Mouse (Mus musculus): ENCODE data around the gene Armc12. TPM values are rescaled to one million over a fixed set of nuclear protein-coding genes. Genes with fewer than 3 reads are reported as not detected.

Armc12 gene
- polyA plus RNA-seq (2014; fragmentation: Illumina TruSeq; extraction: RNeasy Lipid Tissue Mini Kit (QIAGEN cat#74804); ENCODE audit: low read depth, low replicate concordance) = 79.2 TPM

DNA sequence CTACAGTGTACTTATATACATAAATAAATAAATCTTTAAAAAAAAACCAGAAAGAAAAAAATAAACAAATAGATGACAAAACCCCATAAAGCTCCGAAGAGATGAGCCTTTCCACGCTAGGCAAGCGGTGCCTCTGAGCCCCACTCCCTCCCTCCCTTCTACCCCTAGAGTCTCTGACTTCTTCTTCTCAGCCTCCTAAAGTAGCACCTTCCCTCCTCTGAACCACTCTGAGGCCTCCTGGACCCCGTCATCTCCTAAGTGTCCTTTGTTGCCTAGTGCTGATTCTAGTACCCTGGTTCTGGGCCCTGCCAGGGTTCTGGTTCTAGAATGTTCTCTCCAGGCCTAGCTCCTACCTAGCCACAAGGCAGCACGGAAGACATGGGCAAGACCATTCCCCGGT is at the start of gene Armc12:
Gene Armc12, plus strand, starts transcription at position 301 of the 400 bp plus-strand sequence.

DNA sequence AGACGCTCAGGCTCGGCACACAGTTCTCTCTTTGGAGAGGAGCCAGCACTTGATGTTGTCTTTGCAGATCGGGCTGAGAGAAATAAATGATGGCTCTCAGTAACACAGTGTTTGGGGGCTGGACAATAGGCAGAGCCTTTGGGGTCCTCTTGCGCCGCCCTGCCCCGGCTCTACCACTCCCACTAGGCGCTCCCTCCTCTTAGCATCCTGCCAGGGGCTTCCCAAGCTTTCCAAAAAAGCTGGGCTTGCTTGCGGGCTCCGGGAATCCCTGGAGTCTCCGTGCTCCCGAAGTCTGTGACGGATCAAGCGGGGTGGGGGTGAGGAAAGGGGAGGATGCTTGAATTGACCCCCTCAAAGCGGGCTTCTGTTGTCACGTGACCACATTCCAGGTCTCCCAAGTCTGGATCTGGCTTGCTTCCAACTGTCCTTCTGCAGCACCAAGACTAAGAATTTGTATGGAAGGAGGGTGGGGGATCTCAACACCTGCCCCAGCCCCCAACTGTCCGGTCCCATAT is 13.1 kb upstream of the Armc12 start, which contains the start of gene Fkbp5:
Gene Fkbp5, minus strand, starts transcription at position 87 of the 515 bp plus-strand sequence.

DNA sequence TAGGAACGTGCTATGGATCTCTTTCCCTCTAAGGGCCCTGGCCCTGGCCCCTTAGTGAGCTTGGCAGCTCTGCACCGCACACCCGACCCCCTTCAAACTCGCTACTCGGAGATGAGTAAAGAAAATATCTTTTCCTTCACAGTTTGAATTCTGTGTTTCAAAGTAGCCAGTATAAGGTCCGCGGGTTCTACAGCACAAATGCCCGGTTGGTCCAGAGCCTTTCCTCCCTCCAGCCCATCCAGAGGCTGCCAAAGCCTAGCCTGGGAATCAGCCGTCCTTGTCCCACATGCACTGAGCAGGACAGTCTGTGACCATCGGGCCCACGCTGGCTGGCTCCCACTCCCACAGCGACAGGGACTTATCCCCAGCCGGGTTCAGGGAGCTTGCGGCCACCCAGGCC is 18.5 kb downstream of the Armc12 start, which contains the start of gene Clpsl2:
Gene Clpsl2, plus strand, starts transcription at position 301 of the 400 bp plus-strand sequence.

DNA sequence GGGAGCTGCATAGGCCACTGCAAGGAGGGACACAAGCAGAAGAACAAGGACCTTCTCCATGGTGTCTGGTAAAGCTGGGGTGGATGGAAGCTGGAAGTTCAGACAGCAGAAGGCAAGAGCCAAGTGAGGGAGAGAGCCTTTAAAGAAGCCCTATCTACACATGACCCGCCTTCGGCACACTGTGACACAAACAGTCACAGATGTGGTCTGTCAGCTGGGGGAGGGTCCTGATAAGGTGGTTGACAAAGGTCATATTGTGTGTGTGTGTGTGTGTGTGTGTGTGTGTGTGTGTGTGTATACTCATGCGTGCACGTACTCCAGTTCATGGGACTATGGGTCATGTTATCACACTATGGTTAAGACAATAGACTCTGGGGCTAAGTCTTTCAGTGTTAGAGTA is 30.0 kb downstream of the Armc12 start, which contains the start of gene Clps:
Gene Clps, minus strand, starts transcription at position 169 of the 400 bp plus-strand sequence.

DNA sequence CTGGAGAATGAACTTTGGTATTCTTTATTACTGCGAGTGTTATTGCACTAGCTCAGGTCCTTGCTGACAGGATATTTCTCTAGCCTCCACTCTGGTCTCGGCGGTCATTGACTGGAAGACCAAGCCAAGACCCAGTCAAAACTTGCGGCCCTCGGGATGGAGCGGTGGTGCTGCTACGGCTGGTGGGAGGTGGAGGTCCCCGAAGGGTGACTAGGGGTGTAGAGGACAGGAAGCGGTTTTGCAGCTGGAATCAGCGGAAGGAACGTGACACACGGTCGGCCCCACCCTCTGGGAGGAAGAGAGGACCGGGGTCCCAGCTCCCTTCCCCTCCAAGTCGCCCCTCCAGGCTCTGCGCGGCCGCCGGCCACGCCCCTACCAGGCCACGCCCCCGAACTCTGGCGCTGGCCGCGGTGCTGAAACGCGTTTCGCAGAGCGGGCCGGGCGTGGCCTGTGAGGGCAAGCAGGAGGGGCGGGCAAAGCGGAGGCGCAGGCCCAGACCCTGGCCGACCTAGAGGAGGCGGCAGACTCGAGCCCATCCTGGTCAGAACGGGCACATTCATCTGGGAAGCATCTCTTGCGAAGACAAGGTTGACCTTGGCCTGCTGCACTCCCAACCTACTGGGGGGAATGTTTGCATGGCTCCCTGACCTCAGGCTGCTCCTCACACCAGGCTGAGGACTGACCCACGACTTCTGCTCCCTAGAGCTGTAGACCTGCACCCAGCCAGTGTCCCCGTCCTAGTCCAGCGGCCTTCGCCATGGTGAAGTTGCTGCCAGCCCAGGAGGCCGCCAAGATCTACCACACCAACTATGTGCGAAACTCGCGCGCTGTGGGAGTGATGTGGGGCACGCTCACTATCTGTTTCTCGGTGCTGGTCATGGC is 44.9 kb downstream of the Armc12 start, which contains the start of gene Lhfpl5:
Gene Lhfpl5, plus strand, starts transcription at position 398 of the 882 bp plus-strand sequence.

Other genes starting within 250 kb of the Armc12 start
- gene Fance, start 217.3 kb upstream of the Armc12 start, polyA plus RNA-seq (2014; fragmentation: Illumina TruSeq; extraction: RNeasy Lipid Tissue Mini Kit (QIAGEN cat#74804); ENCODE audit: low read depth, low replicate concordance) = not detected
- 54.1 TPM for gene Rpl10a, start 202.3 kb upstream of the Armc12 start, polyA plus RNA-seq (2014; fragmentation: Illumina TruSeq; extraction: RNeasy Lipid Tissue Mini Kit (QIAGEN cat#74804); ENCODE audit: low read depth, low replicate concordance)
- 0.08 TPM for gene Tead3, start 180.0 kb upstream of the Armc12 start, polyA plus RNA-seq (2014; fragmentation: Illumina TruSeq; extraction: RNeasy Lipid Tissue Mini Kit (QIAGEN cat#74804); ENCODE audit: low read depth, low replicate concordance)
- gene Tulp1, start 165.6 kb upstream of the Armc12 start, polyA plus RNA-seq (2014; fragmentation: Illumina TruSeq; extraction: RNeasy Lipid Tissue Mini Kit (QIAGEN cat#74804); ENCODE audit: low read depth, low replicate concordance) = not detected
- gene Fkbp5, start 13.3 kb upstream of the Armc12 start, polyA plus RNA-seq (2014; fragmentation: Illumina TruSeq; extraction: RNeasy Lipid Tissue Mini Kit (QIAGEN cat#74804); ENCODE audit: low read depth, low replicate concordance) = 38.6 TPM
- not detected for gene Clpsl2, start 18.6 kb downstream of the Armc12 start, polyA plus RNA-seq (2014; fragmentation: Illumina TruSeq; extraction: RNeasy Lipid Tissue Mini Kit (QIAGEN cat#74804); ENCODE audit: low read depth, low replicate concordance)
- not detected for gene Clps, start 30.0 kb downstream of the Armc12 start, polyA plus RNA-seq (2014; fragmentation: Illumina TruSeq; extraction: RNeasy Lipid Tissue Mini Kit (QIAGEN cat#74804); ENCODE audit: low read depth, low replicate concordance)
- gene Lhfpl5, start 44.8 kb downstream of the Armc12 start, polyA plus RNA-seq (2014; fragmentation: Illumina TruSeq; extraction: RNeasy Lipid Tissue Mini Kit (QIAGEN cat#74804); ENCODE audit: low read depth, low replicate concordance) = not detected
- gene Srpk1, start 91.9 kb downstream of the Armc12 start, polyA plus RNA-seq (2014; fragmentation: Illumina TruSeq; extraction: RNeasy Lipid Tissue Mini Kit (QIAGEN cat#74804); ENCODE audit: low read depth, low replicate concordance) = 1,031 TPM
- 109 TPM for gene Slc26a8, start 159.4 kb downstream of the Armc12 start, polyA plus RNA-seq (2014; fragmentation: Illumina TruSeq; extraction: RNeasy Lipid Tissue Mini Kit (QIAGEN cat#74804); ENCODE audit: low read depth, low replicate concordance)
- 10.1 TPM for gene Mapk14, start 160.5 kb downstream of the Armc12 start, polyA plus RNA-seq (2014; fragmentation: Illumina TruSeq; extraction: RNeasy Lipid Tissue Mini Kit (QIAGEN cat#74804); ENCODE audit: low read depth, low replicate concordance)
- 0.56 TPM for gene AC170998.1, start 195.3 kb downstream of the Armc12 start, polyA plus RNA-seq (2014; fragmentation: Illumina TruSeq; extraction: RNeasy Lipid Tissue Mini Kit (QIAGEN cat#74804); ENCODE audit: low read depth, low replicate concordance)
- gene Mapk13, start 238.5 kb downstream of the Armc12 start, polyA plus RNA-seq (2014; fragmentation: Illumina TruSeq; extraction: RNeasy Lipid Tissue Mini Kit (QIAGEN cat#74804); ENCODE audit: low read depth, low replicate concordance) = 0.28 TPM

All from testis, adult 10 weeks (tissue).